Mouse (Mus musculus) heart, embryonic 16.5 days (tissue): ENCODE data around the gene Ids. TPM values are rescaled to one million over a fixed set of nuclear protein-coding genes. Genes with fewer than 3 reads are reported as not detected.

Experiments used
- polyA plus RNA-seq: library from polyadenylated mRNA; unstranded; fragments of >200 nt; fragmentation: Nextera tagmentation; extraction: Ambion mirVana; gene quantifications from 2 replicates; pipeline ENCODE4 v1.2.1, GENCODE M21; 2015

The Ids gene
- polyA plus RNA-seq, 1 experiment from 2014 or later, result 1.3 TPM

Other genes with a start within 250 kb of the Ids start
- 26.8 and 29.5 TPM in 2 replicates for gene 1110012L19Rik, start 20.8 kb upstream of the Ids start, polyA plus RNA-seq
- 31.9 and 39.3 TPM in 2 replicates for gene Tmem185a, start 112.1 kb upstream of the Ids start, polyA plus RNA-seq